Mouse (Mus musculus): Measurements from ENCODE around the gene 6430531B16Rik. TPM values are rescaled to one million over a fixed set of nuclear protein-coding genes. Genes with fewer than 3 reads are reported as not detected.

6430531B16Rik gene
- polyA plus RNA-seq, 1 experiment = 0.13 TPM

DNA sequence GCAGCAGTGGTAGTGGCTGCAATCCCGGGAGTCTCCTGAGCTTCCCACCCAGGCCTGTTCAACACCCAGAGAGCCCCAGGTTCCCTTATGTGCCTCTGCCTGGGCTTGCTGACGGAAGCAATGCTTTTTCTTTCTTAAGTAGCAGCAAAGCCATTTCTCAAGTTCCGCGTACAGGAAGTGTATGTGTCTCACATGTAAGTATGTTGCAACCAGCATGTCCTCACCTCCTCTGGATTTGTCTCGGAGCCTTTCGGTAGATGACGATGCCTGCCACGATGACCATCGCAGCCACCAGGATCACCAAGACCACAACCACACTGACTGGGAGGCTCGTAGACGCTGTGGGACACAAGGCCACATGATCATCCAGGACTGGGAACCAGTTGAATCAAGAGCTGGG is 6.0 kb upstream of the 6430531B16Rik start:
- TF ChIP-seq POLR2A (IDR thresholded peaks at IDR 0.05; ENCODE audit: low read depth, low read length) (no peak), CTCF (conservative IDR thresholded peaks at IDR 0.05; ENCODE audit: insufficient read depth, insufficient read length, low read depth, low read length) (no peak)
- H3K27ac ChIP-seq (ENCODE audit: insufficient read depth, low read depth, low read length) = no peak overlapping the region
- no peaks in the 10 kb centered on the region for H3K36me3 ChIP-seq (ENCODE audit: control insufficient read depth, insufficient read depth, low read length)
- DNase-seq = no peak
- WGBS = 94% methylated on average over 11 of the region's 11 CpGs
- H3K4me1 ChIP-seq (ENCODE audit: control insufficient read depth, insufficient read depth, low read length) = no peaks in the 10 kb centered on the region
- H3K4me3 ChIP-seq (ENCODE audit: insufficient read depth, low read depth, low read length) = no peak overlapping the region
- H3K27me3 ChIP-seq (replicated peaks; ENCODE audit: control insufficient read depth, insufficient read depth, low read length) = no peaks in the 10 kb centered on the region

DNA sequence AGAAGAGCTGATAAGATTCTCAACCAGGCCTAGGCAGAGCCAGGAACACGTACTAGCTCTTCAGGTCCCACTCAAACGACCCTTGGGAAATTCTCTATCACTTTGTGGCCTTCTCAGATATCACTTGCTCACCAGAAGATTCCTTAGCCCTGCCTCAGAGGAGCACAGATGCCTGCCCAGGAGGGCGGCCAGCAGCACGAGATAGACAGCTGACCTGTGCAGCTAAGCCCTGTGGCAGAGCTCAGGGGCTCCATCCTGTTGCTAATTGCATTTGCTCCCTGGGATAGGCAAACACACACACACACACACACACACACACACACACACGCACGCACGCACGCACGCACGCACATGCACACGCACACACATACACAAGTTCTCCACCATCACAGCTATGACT is 3.5 kb upstream of the 6430531B16Rik start:
- H3K36me3 ChIP-seq (ENCODE audit: control insufficient read depth, insufficient read depth, low read length) = no peaks in the 10 kb centered on the region
- H3K4me1 ChIP-seq (ENCODE audit: control insufficient read depth, insufficient read depth, low read length) = no peaks in the 10 kb centered on the region
- no peak for TF ChIP-seq POLR2A (IDR thresholded peaks at IDR 0.05; ENCODE audit: low read depth, low read length)
- TF ChIP-seq CTCF (conservative IDR thresholded peaks at IDR 0.05; ENCODE audit: insufficient read depth, insufficient read length, low read depth, low read length) = no peak
- H3K4me3 ChIP-seq (ENCODE audit: insufficient read depth, low read depth, low read length) = no peak overlapping the region
- no peaks in the 10 kb centered on the region for H3K27me3 ChIP-seq (replicated peaks; ENCODE audit: control insufficient read depth, insufficient read depth, low read length)
- no peak overlapping the region for H3K27ac ChIP-seq (ENCODE audit: insufficient read depth, low read depth, low read length)
- DNase-seq = no peak
- WGBS = 86% methylated on average over 11 of the region's 11 CpGs

DNA sequence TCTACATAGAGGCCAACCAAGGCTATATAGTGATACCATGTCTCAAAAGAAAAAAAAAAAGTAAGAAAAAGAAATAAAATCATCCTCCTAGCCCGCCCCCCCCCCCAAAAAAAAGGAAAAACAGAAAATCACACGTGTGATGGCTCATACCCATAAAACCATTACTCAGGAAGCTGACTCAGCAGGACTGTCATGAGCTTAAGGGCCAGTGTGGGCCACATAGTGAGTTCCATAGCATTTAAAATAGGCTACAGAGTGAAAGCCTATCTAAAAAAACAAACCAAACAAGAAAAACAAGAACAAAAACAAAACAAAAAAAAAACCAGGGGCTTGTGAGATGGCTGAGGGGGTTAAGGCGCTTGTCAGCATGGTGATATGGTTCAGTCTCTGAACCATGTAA is 2.2 kb upstream of the 6430531B16Rik start:
- Histone ChIP-seq H3K27ac (ENCODE audit: insufficient read depth, low read depth, low read length) (no peak overlapping the region), H3K4me1 (ENCODE audit: control insufficient read depth, insufficient read depth, low read length) (no peaks in the 10 kb centered on the region), H3K4me3 (ENCODE audit: insufficient read depth, low read depth, low read length) (no peak overlapping the region), H3K27me3 (replicated peaks; ENCODE audit: control insufficient read depth, insufficient read depth, low read length) (no peaks in the 10 kb centered on the region), H3K36me3 (ENCODE audit: control insufficient read depth, insufficient read depth, low read length) (no peaks in the 10 kb centered on the region)
- no peak for DNase-seq
- no peak for TF ChIP-seq CTCF (conservative IDR thresholded peaks at IDR 0.05; ENCODE audit: insufficient read depth, insufficient read length, low read depth, low read length)
- WGBS = 62% methylated on average over 3 of the region's 3 CpGs

DNA sequence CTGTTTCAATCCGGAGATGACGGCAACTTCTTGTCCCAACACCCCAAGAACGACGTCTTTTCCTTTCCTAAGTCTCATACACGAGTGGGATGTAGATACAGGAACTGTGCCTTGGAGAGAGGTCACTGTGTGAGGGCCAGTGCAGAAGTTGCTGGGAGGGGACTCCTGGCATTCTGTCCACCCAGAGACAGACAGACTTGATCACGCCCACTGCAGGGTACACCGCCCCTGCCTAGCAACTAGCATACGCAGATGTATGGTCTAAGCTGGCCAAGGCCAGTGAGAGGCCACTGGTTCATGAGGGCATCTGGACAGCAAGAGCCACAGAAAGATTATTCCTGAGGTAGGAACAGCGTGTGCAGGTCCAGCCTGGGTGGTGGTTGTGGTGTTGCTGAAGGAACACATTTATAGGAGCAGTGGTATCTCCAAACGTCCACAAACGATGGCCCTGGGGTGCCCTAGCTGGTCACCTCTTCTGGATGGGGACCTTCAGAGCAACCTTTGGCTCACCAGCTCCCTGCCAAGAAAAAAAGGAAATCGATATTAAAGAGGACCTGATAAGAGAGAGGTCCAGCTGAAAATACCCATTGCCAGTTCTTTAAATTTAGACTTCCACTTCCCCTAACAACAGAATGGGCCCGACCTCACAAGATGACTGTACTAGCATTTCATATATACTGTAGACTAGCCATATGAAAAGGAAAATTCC is 610 bp upstream of the 6430531B16Rik start:
- Histone ChIP-seq H3K4me1 (ENCODE audit: control insufficient read depth, insufficient read depth, low read length) (no peaks in the 10 kb centered on the region), H3K36me3 (ENCODE audit: control insufficient read depth, insufficient read depth, low read length) (no peaks in the 10 kb centered on the region), H3K27ac (ENCODE audit: insufficient read depth, low read depth, low read length) (no peak overlapping the region), H3K27me3 (replicated peaks; ENCODE audit: control insufficient read depth, insufficient read depth, low read length) (no peaks in the 10 kb centered on the region), H3K4me3 (ENCODE audit: insufficient read depth, low read depth, low read length) (peak overlapping the region; percentile 17; the same call in 1 of the 2 replicates)
- no peak for DNase-seq
- TF ChIP-seq POLR2A (IDR thresholded peaks at IDR 0.05; ENCODE audit: low read depth, low read length) (no peak), CTCF (conservative IDR thresholded peaks at IDR 0.05; ENCODE audit: insufficient read depth, insufficient read length, low read depth, low read length) (no peak)
- WGBS = 33% methylated on average over 13 of the region's 13 CpGs

DNA sequence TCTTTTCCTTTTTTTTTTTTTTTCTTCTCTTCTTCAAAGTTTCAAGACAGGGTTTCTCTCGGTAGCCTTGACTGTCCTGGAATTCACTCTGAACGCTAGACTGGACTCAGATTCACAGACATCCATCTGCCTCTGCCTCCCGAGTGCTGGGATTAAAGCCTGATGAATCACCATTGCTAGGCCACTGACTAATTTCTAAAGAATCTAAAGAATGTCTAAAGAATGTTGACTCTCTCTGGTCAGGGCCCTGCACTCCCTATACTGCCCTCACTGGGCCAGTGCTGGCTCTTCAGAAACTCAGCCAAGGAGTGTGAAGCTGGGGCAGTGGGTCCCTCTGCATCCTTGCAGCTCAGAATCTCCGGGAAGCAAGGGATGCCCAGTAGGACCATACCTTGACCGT is 3.1 kb downstream of the 6430531B16Rik start:
- H3K4me1 ChIP-seq (ENCODE audit: control insufficient read depth, insufficient read depth, low read length) = no peaks in the 10 kb centered on the region
- WGBS = 55% methylated on average over 5 of the region's 5 CpGs
- no peak overlapping the region for H3K4me3 ChIP-seq (ENCODE audit: insufficient read depth, low read depth, low read length)
- H3K27me3 ChIP-seq (replicated peaks; ENCODE audit: control insufficient read depth, insufficient read depth, low read length) = no peaks in the 10 kb centered on the region
- DNase-seq = no peak
- no peak for TF ChIP-seq POLR2A (IDR thresholded peaks at IDR 0.05; ENCODE audit: low read depth, low read length)
- no peak for TF ChIP-seq CTCF (conservative IDR thresholded peaks at IDR 0.05; ENCODE audit: insufficient read depth, insufficient read length, low read depth, low read length)
- no peak overlapping the region for H3K27ac ChIP-seq (ENCODE audit: insufficient read depth, low read depth, low read length)
- no peaks in the 10 kb centered on the region for H3K36me3 ChIP-seq (ENCODE audit: control insufficient read depth, insufficient read depth, low read length)

DNA sequence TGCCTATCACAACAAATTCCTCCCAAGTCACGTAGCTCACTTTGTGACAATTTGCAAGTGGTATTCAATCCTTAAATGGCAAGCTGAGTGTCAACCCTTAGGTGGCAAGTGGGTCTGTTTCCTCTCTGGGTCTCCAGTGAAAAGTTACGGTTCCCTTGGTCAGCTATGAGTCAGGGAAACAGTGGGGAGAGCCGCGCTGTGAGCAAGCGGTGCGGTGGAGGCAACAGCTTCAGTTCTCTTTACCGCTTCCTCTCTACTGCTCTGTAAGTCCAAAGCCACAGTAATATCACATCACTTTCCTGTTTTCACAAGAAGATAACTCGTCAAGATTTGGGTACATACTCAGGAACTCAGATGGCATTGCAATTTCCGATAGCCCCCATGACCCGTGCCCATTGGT is 4.2 kb downstream of the 6430531B16Rik start:
- no peak overlapping the region for H3K27ac ChIP-seq (ENCODE audit: insufficient read depth, low read depth, low read length)
- no peaks in the 10 kb centered on the region for H3K27me3 ChIP-seq (replicated peaks; ENCODE audit: control insufficient read depth, insufficient read depth, low read length)
- TF ChIP-seq POLR2A (IDR thresholded peaks at IDR 0.05; ENCODE audit: low read depth, low read length) = no peak
- TF ChIP-seq CTCF (conservative IDR thresholded peaks at IDR 0.05; ENCODE audit: insufficient read depth, insufficient read length, low read depth, low read length) = no peak
- no peaks in the 10 kb centered on the region for H3K36me3 ChIP-seq (ENCODE audit: control insufficient read depth, insufficient read depth, low read length)
- no peaks in the 10 kb centered on the region for H3K4me1 ChIP-seq (ENCODE audit: control insufficient read depth, insufficient read depth, low read length)
- DNase-seq = no peak
- WGBS = 84% methylated on average over 10 of the region's 10 CpGs
- no peak overlapping the region for H3K4me3 ChIP-seq (ENCODE audit: insufficient read depth, low read depth, low read length)

DNA sequence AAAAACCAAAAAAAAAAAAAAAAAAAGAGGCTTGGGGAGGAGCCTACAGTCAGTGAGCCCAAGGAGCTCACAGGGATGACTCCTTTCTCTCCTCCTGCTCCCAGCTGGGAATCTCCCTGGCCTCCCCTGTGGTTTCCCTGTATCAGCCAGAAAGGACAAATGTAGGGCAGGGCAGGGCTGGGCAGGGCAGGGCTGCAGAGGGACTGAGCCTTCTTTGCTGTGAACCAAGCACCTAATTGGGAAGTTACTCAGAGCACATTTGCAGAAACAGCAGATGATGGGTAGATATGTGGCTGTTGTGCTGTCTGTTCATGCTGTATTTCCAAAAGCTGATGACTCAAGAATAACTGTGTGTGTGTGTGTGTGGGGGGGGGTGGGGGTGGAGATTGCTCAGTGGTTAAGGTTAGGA is 5.6 kb downstream of the 6430531B16Rik start:
- no peak for DNase-seq
- H3K27ac ChIP-seq (ENCODE audit: insufficient read depth, low read depth, low read length) = no peak overlapping the region
- H3K4me3 ChIP-seq (ENCODE audit: insufficient read depth, low read depth, low read length) = no peak overlapping the region
- no peaks in the 10 kb centered on the region for H3K36me3 ChIP-seq (ENCODE audit: control insufficient read depth, insufficient read depth, low read length)
- H3K27me3 ChIP-seq (replicated peaks; ENCODE audit: control insufficient read depth, insufficient read depth, low read length) = no peaks in the 10 kb centered on the region
- no peaks in the 10 kb centered on the region for H3K4me1 ChIP-seq (ENCODE audit: control insufficient read depth, insufficient read depth, low read length)
- no peak for TF ChIP-seq POLR2A (IDR thresholded peaks at IDR 0.05; ENCODE audit: low read depth, low read length)
- TF ChIP-seq CTCF (conservative IDR thresholded peaks at IDR 0.05; ENCODE audit: insufficient read depth, insufficient read length, low read depth, low read length) = no peak

All from kidney, adult 2 months (tissue).